Mouse (Mus musculus) small intestine, adult 2 months (tissue): ENCODE data around the gene Nrp1. TPM values are rescaled to one million over a fixed set of nuclear protein-coding genes. Genes with fewer than 3 reads are reported as not detected.

ENCODE experiments used
- H3K27ac ChIP-seq: fragments of 200-500 bp; 2 replicates; pipeline ENCODE4 v1.5.1; 2012; ENCODE audit warnings: low read depth, low read length, control low read depth, inconsistent platforms; ENCODE audit not compliant: insufficient read depth
- H3K27me3 ChIP-seq: fragments of 200-500 bp; 2 replicates; pipeline ENCODE4 v1.6.1; 2012; ENCODE audit warnings: mild to moderate bottlenecking, moderate library complexity, low read length, inconsistent platforms; ENCODE audit not compliant: control insufficient read depth, insufficient read depth
- H3K36me3 ChIP-seq: fragments of 200-500 bp; 2 replicates; pipeline ENCODE4 v1.6.1; 2012; ENCODE audit warnings: mild to moderate bottlenecking, low read length, control low read depth, inconsistent platforms; ENCODE audit not compliant: control insufficient read depth, insufficient read depth
- H3K4me1 ChIP-seq: fragments of 200-500 bp; 2 replicates; pipeline ENCODE4 v1.6.1; 2012; ENCODE audit warnings: low read length, inconsistent platforms, mixed read lengths; ENCODE audit not compliant: control insufficient read depth, insufficient read depth, insufficient read length
- H3K4me3 ChIP-seq: fragments of 200-500 bp; 2 replicates; pipeline ENCODE4 v1.5.1; 2012; ENCODE audit warnings: low read depth, mild to moderate bottlenecking, control low read depth, inconsistent platforms, low read length, moderate library complexity
- CTCF ChIP-seq: fragments of 200-500 bp; IDR thresholded peaks from 2 replicates; pipeline ENCODE4 v1.5.1; 2012; ENCODE audit warnings: low read depth, mild to moderate bottlenecking, control low read depth, inconsistent platforms, low read length, moderate library complexity, mixed read lengths; ENCODE audit not compliant: insufficient replicate concordance, insufficient read length; ENCODE audit errors: extremely low read depth
- POLR2A ChIP-seq: fragments of 200-500 bp; IDR thresholded peaks from 2 replicates; pipeline ENCODE4 v1.6.1; 2012; ENCODE audit warnings: low read depth, mild to moderate bottlenecking, control low read depth, inconsistent platforms, low read length, moderate library complexity
- WGBS: fragments of 180-500 bp; shearing (Covaris S2); methylation state at CpG from one replicate; pipeline ENCODE4 v1.1.7; 2018; 5-methylcytosine and 5-hydroxymethylcytosine counted together
- polyA plus RNA-seq: library from polyadenylated mRNA; depleted of rRNA; stranded (reverse); fragments of >200 nt; gene quantifications from 2 replicates; pipeline ENCODE4 v1.2.3, GENCODE M21; 2012

Gene Nrp1
- polyA plus RNA-seq, 1 experiment: 6.6 TPM

DNA sequence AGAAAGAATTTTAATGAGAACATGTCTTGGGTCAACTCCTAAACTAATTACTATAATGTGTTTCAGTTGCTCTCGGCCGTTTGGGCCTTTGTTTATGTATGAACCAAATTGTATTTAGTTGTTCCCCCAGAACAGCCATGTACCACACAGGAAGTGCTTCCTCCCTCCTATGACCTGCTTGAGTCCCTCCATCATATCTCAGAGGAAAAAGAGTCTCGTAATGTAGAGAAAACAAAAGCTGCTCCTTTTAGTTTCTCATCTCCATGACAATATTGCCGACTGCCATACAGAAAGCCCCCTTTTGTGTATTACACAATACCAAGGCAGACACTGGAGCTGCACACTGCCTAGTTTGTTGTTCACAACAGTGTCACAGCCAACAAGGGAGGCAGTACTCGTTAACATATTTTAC lies 26.5 kb downstream of the Nrp1 start:
- H3K27ac ChIP-seq: no peak overlapping the region
- no peak overlapping the region for H3K4me3 ChIP-seq
- no peak for TF ChIP-seq CTCF
- TF ChIP-seq POLR2A: no peak
- WGBS: 75% methylated on average over 5 of the region's 5 CpGs
- no peaks in the 10 kb centered on the region for H3K27me3 ChIP-seq
- no peaks in the 10 kb centered on the region for H3K4me1 ChIP-seq
- no peaks in the 10 kb centered on the region for H3K36me3 ChIP-seq

DNA sequence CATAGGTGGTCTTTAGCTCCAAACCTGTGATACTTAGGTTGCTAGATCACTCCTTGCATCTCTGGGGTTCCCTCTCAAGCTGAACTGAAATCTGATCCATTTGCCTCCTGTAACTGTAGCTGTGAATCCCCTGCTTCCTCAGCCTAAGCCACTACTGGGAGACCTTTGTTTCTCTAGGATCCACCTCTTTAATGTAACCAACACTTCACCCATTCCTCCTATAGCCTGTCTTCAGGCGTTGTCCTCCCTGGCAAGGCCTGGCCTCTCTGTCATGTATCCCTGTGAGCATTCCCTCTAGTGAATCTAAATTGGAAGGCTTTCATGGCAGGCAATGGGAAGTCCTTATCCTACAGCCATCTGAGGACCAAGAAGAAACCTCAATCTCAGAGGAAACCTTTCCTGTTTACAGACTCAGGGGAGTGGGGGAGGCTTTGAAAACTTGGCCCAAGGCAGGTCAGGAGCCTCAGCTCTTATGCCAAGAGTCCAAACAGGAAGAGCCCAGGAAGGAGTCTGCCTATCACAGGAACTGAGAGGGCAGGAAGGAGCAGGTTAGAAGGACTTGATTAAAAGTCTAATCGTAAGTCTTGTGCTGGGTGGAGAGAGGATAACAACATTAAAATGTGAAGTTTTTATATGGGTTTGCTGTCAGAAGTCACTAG lies 28.7 kb downstream of the Nrp1 start:
- WGBS: 78% methylated on average over 2 of the region's 2 CpGs
- no peak overlapping the region for H3K27ac ChIP-seq

DNA sequence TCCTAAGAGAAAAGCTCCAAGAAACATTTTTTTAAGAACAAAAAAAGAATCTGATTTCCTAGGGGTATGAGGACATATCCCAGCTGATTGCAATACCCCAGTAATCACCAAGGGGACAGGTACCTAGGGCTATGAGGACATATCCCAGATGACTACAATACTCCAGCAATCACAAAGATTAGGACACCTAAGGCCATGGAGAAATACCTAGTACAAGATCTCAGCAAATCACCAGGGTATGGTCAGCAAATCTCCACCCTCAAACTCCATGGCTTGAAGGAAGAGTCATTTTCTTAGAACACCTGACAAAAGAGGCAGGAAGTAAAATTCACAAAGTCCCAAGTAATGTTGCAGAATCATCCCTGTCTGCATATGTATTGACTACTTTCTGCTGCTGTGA lies 32.4 kb downstream of the Nrp1 start:
- Histone ChIP-seq H3K27me3 (no peaks in the 10 kb centered on the region; the same call in 1 of the 2 replicates), H3K4me3 (no peak overlapping the region), H3K4me1 (no peaks in the 10 kb centered on the region), H3K36me3 (no peaks in the 10 kb centered on the region), H3K27ac (no peak overlapping the region)
- TF ChIP-seq CTCF (no peak), POLR2A (no peak)

More for the DNA sequence above, 28.7 kb downstream of the Nrp1 start:
- no peaks in the 10 kb centered on the region for H3K4me1 ChIP-seq
- H3K27me3 ChIP-seq: no peaks in the 10 kb centered on the region; the same call in 1 of the 2 replicates
- TF ChIP-seq POLR2A (no peak), CTCF (no peak)
- H3K36me3 ChIP-seq: no peaks in the 10 kb centered on the region
- no peak overlapping the region for H3K4me3 ChIP-seq

DNA sequence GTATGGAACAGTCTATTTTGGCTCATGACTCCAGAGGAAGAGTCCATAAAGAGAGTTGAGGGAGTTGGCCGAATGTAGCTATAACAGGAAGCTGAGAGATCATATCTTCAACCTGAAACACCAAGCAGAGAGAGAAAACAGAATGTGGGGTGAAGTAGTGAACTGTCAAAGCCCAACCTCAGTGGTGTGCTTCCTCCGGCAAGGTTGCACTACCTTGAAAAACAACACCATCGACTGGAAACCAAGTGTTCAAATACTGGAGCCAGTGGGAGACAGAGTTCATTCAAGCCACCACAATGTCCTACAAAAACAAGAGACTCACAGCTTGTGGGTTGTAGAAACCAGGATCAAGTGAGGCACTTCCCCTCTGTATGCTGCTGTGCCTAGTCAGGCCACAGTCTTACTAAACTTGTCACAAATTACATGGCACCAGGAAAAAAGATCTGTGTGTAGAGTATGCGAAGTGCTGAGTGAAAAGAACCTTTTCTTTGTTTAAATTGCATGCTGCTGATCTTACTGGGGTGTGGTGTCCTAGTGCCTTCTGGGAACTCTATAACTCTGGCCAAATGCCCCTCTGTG lies 32.9 kb downstream of the Nrp1 start:
- H3K4me1 ChIP-seq: no peaks in the 10 kb centered on the region
- H3K4me3 ChIP-seq: no peak overlapping the region
- no peaks in the 10 kb centered on the region for H3K36me3 ChIP-seq
- WGBS: 78% methylated on average over 4 of the region's 4 CpGs
- no peak overlapping the region for H3K27ac ChIP-seq
- H3K27me3 ChIP-seq: no peaks in the 10 kb centered on the region; the same call in 1 of the 2 replicates
- TF ChIP-seq CTCF (no peak), POLR2A (no peak)

DNA sequence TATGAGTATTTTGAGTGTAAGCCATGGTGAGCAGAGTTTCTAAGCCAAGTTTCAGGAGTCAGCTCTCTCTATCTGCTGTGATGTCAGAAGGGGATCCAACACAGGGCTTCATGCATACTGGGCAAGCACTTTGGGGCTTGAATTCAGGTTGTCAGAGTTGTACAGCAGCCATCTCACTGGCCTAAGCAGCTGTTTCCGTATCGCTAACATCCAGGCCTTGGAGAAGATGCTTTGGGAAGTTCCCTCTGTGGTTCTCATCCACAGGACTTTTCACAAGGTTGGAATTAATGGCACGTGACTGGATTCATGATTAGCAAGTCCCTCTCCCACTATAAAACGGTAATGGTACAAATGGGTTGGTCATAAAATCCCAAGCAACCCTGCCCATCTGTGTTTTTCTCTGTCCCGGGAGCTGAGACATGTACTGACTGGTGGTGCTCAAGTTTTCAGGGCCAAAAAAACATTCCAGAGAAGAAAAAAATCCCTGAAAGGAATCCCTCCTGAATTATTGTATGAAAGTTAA lies 36.3 kb downstream of the Nrp1 start:
- no peak overlapping the region for H3K4me3 ChIP-seq
- TF ChIP-seq POLR2A (no peak), CTCF (no peak)
- H3K27me3 ChIP-seq: no peaks in the 10 kb centered on the region; the same call in 1 of the 2 replicates
- WGBS: 76% methylated on average over 5 of the region's 5 CpGs
- no peaks in the 10 kb centered on the region for H3K4me1 ChIP-seq
- no peaks in the 10 kb centered on the region for H3K36me3 ChIP-seq
- H3K27ac ChIP-seq: no peak overlapping the region

DNA sequence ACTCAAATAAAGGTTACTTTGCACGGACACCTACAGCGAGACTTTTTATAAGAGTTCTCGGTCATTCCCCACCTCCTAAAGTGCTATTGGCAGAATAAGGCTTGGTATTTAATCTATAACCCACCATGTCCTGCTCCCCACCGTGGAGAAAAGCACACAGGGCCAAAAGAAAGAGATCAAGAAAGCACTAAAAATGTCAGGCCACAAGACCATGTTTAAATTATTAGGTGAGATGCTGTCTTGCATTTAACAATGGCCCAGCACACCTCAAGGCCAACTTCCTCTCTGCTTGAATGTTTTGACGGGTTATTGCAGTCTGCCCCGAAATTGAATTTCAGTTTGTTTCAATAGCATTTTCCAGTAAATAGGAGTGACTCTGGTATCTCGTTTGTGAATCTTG lies 38.6 kb downstream of the Nrp1 start:
- Histone ChIP-seq H3K4me3 (no peak overlapping the region), H3K27ac (no peak overlapping the region), H3K27me3 (no peaks in the 10 kb centered on the region), H3K4me1 (no peaks in the 10 kb centered on the region), H3K36me3 (no peaks in the 10 kb centered on the region)
- 65% methylated on average over 7 of the region's 7 CpGs for WGBS
- TF ChIP-seq POLR2A (no peak), CTCF (no peak)

DNA sequence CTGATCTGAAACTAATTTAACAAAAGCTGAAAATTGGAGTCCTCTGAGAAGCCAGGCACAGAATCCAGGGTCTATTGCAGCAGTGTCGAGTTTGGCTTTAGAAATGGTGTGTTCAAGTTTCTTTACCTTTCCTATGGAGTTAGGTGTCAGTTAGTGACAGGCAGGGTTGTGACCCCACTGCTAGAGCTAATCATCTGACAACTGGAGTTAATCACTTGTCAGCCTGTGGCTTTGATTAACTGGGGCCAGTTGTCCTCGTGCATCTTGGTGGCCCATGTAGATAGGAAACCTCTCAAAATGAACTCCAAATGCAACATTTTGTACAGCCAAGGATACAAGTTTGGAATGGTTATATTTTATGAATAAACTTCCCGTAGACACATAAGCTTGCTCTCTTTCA lies 39.0 kb downstream of the Nrp1 start:
- Histone ChIP-seq H3K4me1 (no peaks in the 10 kb centered on the region), H3K4me3 (no peak overlapping the region), H3K27ac (no peak overlapping the region), H3K36me3 (no peaks in the 10 kb centered on the region), H3K27me3 (no peaks in the 10 kb centered on the region)
- WGBS: 82% methylated on average over 3 of the region's 3 CpGs
- TF ChIP-seq POLR2A (no peak), CTCF (no peak)
